Mouse (Mus musculus) gastrocnemius, adult 8-10 months (tissue): ENCODE measurements around the gene Pi4ka. TPM values are rescaled to one million over a fixed set of nuclear protein-coding genes. Genes with fewer than 3 reads are reported as not detected.
A peak's percentile ranks its signal among the peaks of the same experiment; 100 is the strongest.

Experiments
- DNase-seq, 2 experiments: peaks; one replicate each; pipeline ENCODE4 v3.0.0; 2022; ENCODE audit warnings: low spot score in 2 of 2
- total RNA-seq, 4 experiments: library from RNA; stranded (reverse); gene quantifications; 2 replicates each; pipeline ENCODE4 v1.2.4; 2022

Pi4ka gene
- total RNA-seq, 4 experiments from 2014 or later, result 21.0 to 24.0 (median 22.1) TPM

DNA sequence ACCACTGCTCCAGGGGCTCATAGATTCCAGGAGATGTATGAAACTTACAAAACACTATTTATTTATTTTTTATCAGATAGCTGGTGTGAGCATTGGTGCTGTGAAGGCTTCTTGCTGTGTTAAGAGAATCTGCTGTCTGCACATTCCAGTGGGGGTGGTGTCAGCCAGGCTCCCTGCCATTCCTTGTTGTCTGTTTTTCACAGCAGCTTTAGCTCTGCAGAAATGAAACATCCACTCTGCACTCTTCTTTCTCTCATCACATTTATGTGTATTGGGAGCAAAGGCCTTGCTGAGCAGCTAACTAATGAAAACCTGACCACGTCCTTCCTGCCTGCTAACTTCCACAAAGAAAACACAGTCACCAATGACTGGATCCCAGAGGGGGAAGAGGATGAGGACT, 70.0 kb downstream of the Pi4ka start:
- DNase-seq, result no peak

GRCm38 (mm10) chr16:17334574-17334973, 71.5 kb downstream of the Pi4ka start:
- no peak for DNase-seq

DNA sequence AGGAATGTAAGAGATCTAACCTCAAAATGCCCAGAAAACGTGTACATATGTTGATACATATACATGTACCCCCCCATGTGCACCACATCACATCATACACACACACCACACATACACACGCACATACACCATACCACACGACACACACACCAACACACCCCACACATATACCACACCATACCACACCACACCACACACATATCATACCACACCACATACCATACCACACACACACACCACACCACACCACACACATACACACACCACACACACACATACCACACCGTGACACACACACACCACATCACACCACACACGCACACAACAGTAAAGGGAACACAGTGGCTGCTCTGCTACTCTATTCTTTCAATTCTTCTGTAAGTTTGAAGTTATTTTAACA, 74.3 kb downstream of the Pi4ka start:
- DNase-seq, result no peak

DNA sequence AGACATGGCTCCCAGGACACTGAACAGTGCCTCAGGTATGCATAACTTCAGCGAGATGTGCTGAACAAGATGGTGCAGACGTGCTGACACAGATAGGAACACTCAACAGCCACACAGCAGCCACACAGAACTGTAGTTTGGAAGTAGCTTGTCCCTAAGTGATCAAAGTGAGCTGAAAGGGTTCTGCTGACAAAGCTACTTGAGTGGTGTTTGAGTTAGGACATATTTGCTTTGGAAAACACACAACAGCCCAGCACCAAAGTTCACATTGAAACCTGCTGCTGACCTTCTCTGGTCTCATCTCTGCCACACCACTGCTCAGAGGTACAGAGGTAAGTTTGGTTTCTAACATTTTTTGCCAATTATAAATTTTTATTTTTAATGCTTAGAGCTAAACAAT, 75.0 kb downstream of the Pi4ka start, which contains the start of gene Serpind1:
Gene Serpind1, plus strand, starts transcription at position 256 of the 400 bp plus-strand sequence.
- DNase-seq, result no peak

DNA sequence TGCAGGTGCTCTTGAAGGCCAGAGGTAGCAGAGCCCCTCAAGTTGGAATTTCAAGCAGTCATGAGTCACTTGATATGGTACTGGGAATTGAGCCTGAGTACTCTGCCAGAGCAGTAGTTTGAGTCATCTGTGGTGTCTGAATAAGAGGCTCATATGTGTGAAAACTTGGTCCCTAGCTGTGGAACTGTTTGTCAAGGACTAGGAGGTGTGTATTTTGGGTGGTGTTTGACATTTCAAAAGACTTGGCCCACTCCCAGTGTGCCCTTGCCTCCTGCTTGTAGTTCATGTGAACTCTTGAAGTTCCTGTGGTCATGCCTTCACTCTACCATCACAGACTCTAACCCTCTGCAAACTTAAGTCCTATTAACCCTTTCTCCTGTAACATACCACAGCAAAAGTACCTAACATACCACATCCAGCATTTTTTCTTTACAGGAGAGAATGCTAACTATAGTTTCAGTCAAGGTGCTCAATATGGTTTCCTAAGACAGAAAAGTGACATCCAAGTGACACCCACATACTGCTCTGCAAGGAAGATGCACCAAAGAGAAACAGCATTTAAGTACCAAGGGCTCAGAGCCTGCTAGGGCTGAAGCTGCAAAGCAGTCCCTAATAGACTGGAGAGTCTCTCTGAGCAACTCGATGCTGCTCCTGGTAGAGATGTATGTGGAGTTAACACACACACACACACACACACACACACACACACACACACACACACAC, 76.1 kb downstream of the Pi4ka start:
- no peak for DNase-seq

GRCm38 (mm10) chr16:17326064-17326463, 80.0 kb downstream of the Pi4ka start:
- no peak for DNase-seq

GRCm38 (mm10) chr16:17324745-17325144, 81.4 kb downstream of the Pi4ka start:
- DNase-seq, result no peak

GRCm38 (mm10) chr16:17321481-17321880, 84.6 kb downstream of the Pi4ka start:
- DNase-seq, result no peak

GRCm38 (mm10) chr16:17316554-17316953, 89.6 kb downstream of the Pi4ka start:
- no peak for DNase-seq

DNA sequence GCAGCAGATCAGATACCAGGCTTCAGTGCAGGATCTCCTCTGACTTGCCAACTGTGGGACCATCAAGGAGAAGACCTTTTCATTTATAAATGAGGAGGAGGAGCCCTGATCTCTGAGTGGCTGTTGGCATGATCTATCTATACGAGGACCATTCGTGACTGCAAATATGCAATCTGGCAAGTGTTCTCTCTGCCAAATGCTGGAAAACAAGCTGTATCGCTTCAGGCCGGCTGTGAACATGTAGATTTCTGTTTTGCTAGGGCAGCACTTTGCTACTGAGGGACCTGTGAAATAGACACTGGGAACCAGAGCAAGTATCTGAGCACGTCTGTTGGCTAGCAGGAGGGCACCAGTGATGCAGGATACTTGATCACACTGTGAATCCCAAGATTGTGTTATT, 93.6 kb downstream of the Pi4ka start:
- no peak for DNase-seq

- DNase-seq, result no peak
Measured at GRCm38 (mm10) chr16:17309036-17309435, 97.1 kb downstream of the Pi4ka start.

DNA sequence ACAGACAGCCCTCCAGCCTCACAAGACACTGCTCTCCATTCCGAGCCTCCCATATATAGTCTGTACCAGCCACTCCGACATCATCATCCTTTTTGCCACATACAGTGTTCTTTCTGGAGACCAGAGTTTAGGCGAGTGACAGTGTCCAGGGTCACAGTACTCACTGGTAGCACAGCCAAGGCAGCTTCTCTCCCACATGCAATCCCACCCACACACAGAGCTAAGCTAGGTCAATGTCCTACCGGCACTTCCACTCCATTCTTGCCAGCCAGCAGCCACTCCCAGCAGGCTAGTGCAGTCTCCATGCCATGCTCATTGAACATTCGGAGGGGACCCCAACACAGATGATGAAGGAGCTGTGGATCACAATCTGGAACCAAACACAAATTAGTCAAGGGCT, 98.7 kb downstream of the Pi4ka start:
- no peak for DNase-seq

- DNase-seq, result no peak
Measured at GRCm38 (mm10) chr16:17303521-17304245, 102.4 kb downstream of the Pi4ka start.

DNA sequence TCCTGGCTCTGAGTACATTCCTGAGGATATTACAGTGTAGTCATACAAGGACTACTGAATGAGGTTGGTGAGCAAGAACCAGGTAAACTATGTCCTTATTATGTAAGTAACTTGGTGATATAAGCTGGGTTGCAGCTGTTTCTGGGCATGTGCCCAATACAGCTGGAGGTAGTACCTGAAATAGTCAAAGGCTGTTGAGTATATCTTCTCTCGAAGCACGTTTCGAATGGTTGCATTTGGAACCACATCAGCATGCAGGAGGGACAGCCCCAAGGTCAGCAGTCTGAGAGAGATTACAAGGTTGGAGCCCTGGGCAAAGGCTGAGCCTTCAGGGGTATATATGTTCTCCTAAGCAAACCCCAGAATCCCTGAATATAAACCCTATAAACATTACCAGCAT, 105.3 kb downstream of the Pi4ka start:
- DNase-seq, result no peak

- peak in 1 of 2 experiments; percentile 21 for DNase-seq
Measured at GRCm38 (mm10) chr16:17292751-17293150, 113.4 kb downstream of the Pi4ka start.

- no peak for DNase-seq
Measured at GRCm38 (mm10) chr16:17291016-17291415, 115.1 kb downstream of the Pi4ka start.

DNA sequence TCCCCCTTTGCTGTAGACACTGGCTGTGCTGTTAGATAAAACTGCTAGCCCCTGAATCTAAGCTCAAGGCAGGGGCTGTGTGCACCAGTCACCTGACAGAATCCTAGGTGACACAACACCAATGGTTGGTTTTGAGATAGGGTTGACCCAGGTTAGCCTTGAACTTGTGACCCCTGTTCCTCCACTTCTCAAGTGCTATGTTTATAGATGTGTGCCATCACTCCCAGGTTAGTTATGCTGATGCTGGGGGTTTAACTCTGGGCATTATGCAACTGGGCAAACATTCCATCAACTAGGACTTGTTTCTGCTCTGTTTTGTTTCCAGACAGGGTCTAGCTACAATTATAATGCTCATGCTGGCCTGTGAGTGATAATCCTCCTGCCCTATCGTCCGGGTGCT, 119.0 kb downstream of the Pi4ka start:
- DNase-seq, result no peak

- DNase-seq, result no peak
Measured at GRCm38 (mm10) chr16:17283151-17283550, 123.0 kb downstream of the Pi4ka start.

- DNase-seq, result no peak
Measured at GRCm38 (mm10) chr16:17280471-17280870, 125.6 kb downstream of the Pi4ka start.

DNA sequence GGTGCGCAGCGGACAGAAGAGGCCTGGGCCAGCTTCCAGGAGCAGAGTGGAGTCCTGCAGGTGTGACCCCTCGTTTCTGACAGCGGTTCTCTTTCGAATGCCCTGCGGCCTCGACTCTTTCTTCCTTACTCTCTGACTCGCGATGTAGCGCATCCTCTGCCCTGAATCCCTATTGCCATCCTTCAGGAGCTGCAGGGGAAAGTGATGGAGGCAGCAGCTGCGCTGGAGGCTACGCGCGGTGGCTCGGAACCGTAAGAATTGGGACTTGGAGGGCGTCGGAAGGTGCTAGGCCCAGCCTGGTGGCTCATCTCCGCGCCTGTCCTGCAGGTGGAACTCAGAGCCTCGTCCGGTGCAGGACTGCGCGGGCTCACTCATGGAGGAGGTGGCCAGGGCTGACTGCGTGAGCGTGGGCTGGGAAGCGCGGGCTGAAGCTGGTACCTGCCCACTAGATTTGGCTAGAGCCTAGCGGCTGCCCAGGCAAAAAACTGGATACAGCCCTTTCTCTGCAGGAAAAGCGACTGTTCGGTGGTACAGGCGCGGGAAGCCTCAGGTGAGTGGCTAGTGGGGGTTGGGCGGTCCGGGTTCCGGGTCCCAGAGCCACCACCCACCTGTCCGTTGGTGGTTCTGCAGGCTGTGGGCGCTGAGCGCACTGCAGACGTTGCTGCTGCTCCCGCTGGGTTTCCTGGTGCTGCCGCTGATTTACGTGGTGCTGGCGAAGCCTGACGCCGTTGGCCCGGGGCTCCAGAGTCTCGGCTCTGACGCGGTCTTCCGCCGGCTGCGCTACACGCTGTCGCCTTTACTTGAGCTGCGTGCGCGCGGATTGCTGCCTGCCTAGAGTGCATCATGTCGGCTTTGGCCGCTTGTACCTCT, 128.5 kb downstream of the Pi4ka start:
- DNase-seq, result no peak

- peak; percentile 81 to 85 for DNase-seq
Measured at GRCm38 (mm10) chr16:17276164-17277151, 129.7 kb downstream of the Pi4ka start.
